Mouse (Mus musculus): Measurements from ENCODE around the gene Nos3.

GRCm38 (mm10) chr5:24373807-24374206 lies 9.2 kb downstream of the Nos3 start:
- TF ChIP-seq CTCF (IDR thresholded peaks at IDR 0.05; ENCODE audit: low read depth, low read length) (no peak), POLR2A (IDR thresholded peaks at IDR 0.05; ENCODE audit: borderline replicate concordance, low read depth, low read length) (no peak)
